Mouse (Mus musculus): ENCODE results near the gene Gm10197. TPM values are rescaled to one million over a fixed set of nuclear protein-coding genes. Genes with fewer than 3 reads are reported as not detected.

Gene Gm10197
- total and polyA plus RNA-seq, 2 experiments from 2014 or later, result not detected

- peak overlapping the region; percentile 93 for H3K4me3 ChIP-seq (ENCODE audit: low read depth, low read length)
- 1% methylated on average over 26 of the region's 29 CpGs for WGBS
These were observed 41.6 kb downstream of the Gm10197 start for GRCm38 (mm10) chr19:53329992-53330381.

GRCm38 (mm10) chr19:53329221-53329991 lies 42.2 kb downstream of the Gm10197 start:
- peaks cover 14% of the 10 kb centered on the region for H3K36me3 ChIP-seq (replicated peaks; ENCODE audit: control insufficient read depth, insufficient read depth, low read length)
- peak overlapping the region; percentile 100 for H3K4me2 ChIP-seq (ENCODE audit: low read depth, low read length)
- H3K4me1 ChIP-seq (ENCODE audit: control insufficient read depth, insufficient read depth), result peaks cover 10% of the 10 kb centered on the region; the same call in 1 of the 2 replicates
- peak overlapping the region; percentile 71 for H3K27ac ChIP-seq (ENCODE audit: low read depth)
- H3K9me3 ChIP-seq (replicated peaks; ENCODE audit: control insufficient read depth, low read length), result no peaks in the 10 kb centered on the region
- peak; percentile 70 for TF ChIP-seq CTCF (IDR thresholded peaks at IDR 0.05; ENCODE audit: low read depth)
- no peak for TF ChIP-seq EP300 (IDR thresholded peaks at IDR 0.05; ENCODE audit: low read depth)
- peak overlapping the region; percentile 93 for H3K4me3 ChIP-seq (ENCODE audit: low read depth, low read length)
- H3K9ac ChIP-seq (replicated peaks; ENCODE audit: low read depth, low read length), result peak overlapping the region; percentile 73
- DNase-seq (ENCODE audit: low spot score) (peak; percentile 90), ATAC-seq (ENCODE audit: insufficient read depth, low read depth) (peak; percentile 84)
- WGBS, result 2% methylated on average over 105 of the region's 106 CpGs
- no peaks in the 10 kb centered on the region for H3K27me3 ChIP-seq (ENCODE audit: control insufficient read depth, insufficient read depth, low read length)

More at GRCm38 (mm10) chr19:53329992-53330381, 41.6 kb downstream of the Gm10197 start:
- H3K4me2 ChIP-seq (ENCODE audit: low read depth, low read length), result peak overlapping the region; percentile 100
- H3K9ac ChIP-seq (replicated peaks; ENCODE audit: low read depth, low read length), result peak overlapping the region; percentile 73
- H3K9me3 ChIP-seq (replicated peaks; ENCODE audit: control insufficient read depth, low read length), result no peaks in the 10 kb centered on the region
- peaks cover 10% of the 10 kb centered on the region; the same call in 1 of the 2 replicates for H3K4me1 ChIP-seq (ENCODE audit: control insufficient read depth, insufficient read depth)
- H3K36me3 ChIP-seq (replicated peaks; ENCODE audit: control insufficient read depth, insufficient read depth, low read length), result peaks cover 14% of the 10 kb centered on the region
- H3K27me3 ChIP-seq (ENCODE audit: control insufficient read depth, insufficient read depth, low read length), result no peaks in the 10 kb centered on the region
- TF ChIP-seq CTCF (IDR thresholded peaks at IDR 0.05; ENCODE audit: low read depth), result no peak
- no peak for TF ChIP-seq EP300 (IDR thresholded peaks at IDR 0.05; ENCODE audit: low read depth)
- peak; percentile 79 for DNase-seq (ENCODE audit: low spot score)
- ATAC-seq (ENCODE audit: insufficient read depth, low read depth), result peak; percentile 50
- peak overlapping the region; percentile 71 for H3K27ac ChIP-seq (ENCODE audit: low read depth)

- peaks cover 10% of the 10 kb centered on the region; the same call in 1 of the 2 replicates for H3K4me1 ChIP-seq (ENCODE audit: control insufficient read depth, insufficient read depth)
- DNase-seq (ENCODE audit: low spot score) (no peak), ATAC-seq (ENCODE audit: insufficient read depth, low read depth) (no peak)
- no peak overlapping the region for H3K4me2 ChIP-seq (ENCODE audit: low read depth, low read length)
- no peak overlapping the region for H3K27ac ChIP-seq (ENCODE audit: low read depth)
- H3K27me3 ChIP-seq (ENCODE audit: control insufficient read depth, insufficient read depth, low read length), result no peaks in the 10 kb centered on the region
- TF ChIP-seq EP300 (IDR thresholded peaks at IDR 0.05; ENCODE audit: low read depth) (no peak), CTCF (IDR thresholded peaks at IDR 0.05; ENCODE audit: low read depth) (no peak)
- H3K4me3 ChIP-seq (ENCODE audit: low read depth, low read length), result no peak overlapping the region
- WGBS, result 62% methylated on average over 9 of the region's 9 CpGs
- no peaks in the 10 kb centered on the region for H3K9me3 ChIP-seq (replicated peaks; ENCODE audit: control insufficient read depth, low read length)
- H3K36me3 ChIP-seq (replicated peaks; ENCODE audit: control insufficient read depth, insufficient read depth, low read length), result peaks cover 6% of the 10 kb centered on the region
- no peak overlapping the region for H3K9ac ChIP-seq (replicated peaks; ENCODE audit: low read depth, low read length)
These were observed 43.5 kb downstream of the Gm10197 start for GRCm38 (mm10) chr19:53328116-53328515.

GRCm38 (mm10) chr19:53325578-53326295 lies 45.8 kb downstream of the Gm10197 start:
- WGBS, result 4% methylated on average over 27 of the region's 27 CpGs
- H3K4me3 ChIP-seq (ENCODE audit: low read depth, low read length), result peak overlapping the region; percentile 51
- no peaks in the 10 kb centered on the region for H3K27me3 ChIP-seq (ENCODE audit: control insufficient read depth, insufficient read depth, low read length)
- H3K27ac ChIP-seq (ENCODE audit: low read depth), result peak overlapping the region; percentile 80
- H3K4me1 ChIP-seq (ENCODE audit: control insufficient read depth, insufficient read depth), result peaks cover 20% of the 10 kb centered on the region
- TF ChIP-seq CTCF (IDR thresholded peaks at IDR 0.05; ENCODE audit: low read depth) (no peak), EP300 (IDR thresholded peaks at IDR 0.05; ENCODE audit: low read depth) (no peak)
- peak; percentile 39 for ATAC-seq (ENCODE audit: insufficient read depth, low read depth)
- peak overlapping the region; percentile 83 for H3K4me2 ChIP-seq (ENCODE audit: low read depth, low read length)
- no peaks in the 10 kb centered on the region for H3K36me3 ChIP-seq (replicated peaks; ENCODE audit: control insufficient read depth, insufficient read depth, low read length)
- H3K9me3 ChIP-seq (replicated peaks; ENCODE audit: control insufficient read depth, low read length), result no peaks in the 10 kb centered on the region
- peak overlapping the region; percentile 72 for H3K9ac ChIP-seq (replicated peaks; ENCODE audit: low read depth, low read length)
- peak; percentile 89 for DNase-seq (ENCODE audit: low spot score)

GRCm38 (mm10) chr19:53324866-53325265 lies 46.7 kb downstream of the Gm10197 start:
- no peak overlapping the region for H3K27ac ChIP-seq (ENCODE audit: low read depth)
- H3K9me3 ChIP-seq (replicated peaks; ENCODE audit: control insufficient read depth, low read length), result no peaks in the 10 kb centered on the region
- H3K4me2 ChIP-seq (ENCODE audit: low read depth, low read length), result peak overlapping the region; percentile 83
- TF ChIP-seq EP300 (IDR thresholded peaks at IDR 0.05; ENCODE audit: low read depth), result no peak
- TF ChIP-seq CTCF (IDR thresholded peaks at IDR 0.05; ENCODE audit: low read depth), result no peak
- 50% methylated on average over 6 of the region's 6 CpGs for WGBS
- ATAC-seq (ENCODE audit: insufficient read depth, low read depth) (no peak), DNase-seq (ENCODE audit: low spot score) (no peak)
- no peaks in the 10 kb centered on the region for H3K27me3 ChIP-seq (ENCODE audit: control insufficient read depth, insufficient read depth, low read length)
- H3K4me1 ChIP-seq (ENCODE audit: control insufficient read depth, insufficient read depth), result peaks cover 26% of the 10 kb centered on the region
- H3K36me3 ChIP-seq (replicated peaks; ENCODE audit: control insufficient read depth, insufficient read depth, low read length), result no peaks in the 10 kb centered on the region
- H3K9ac ChIP-seq (replicated peaks; ENCODE audit: low read depth, low read length), result no peak overlapping the region
- H3K4me3 ChIP-seq (ENCODE audit: low read depth, low read length), result peak overlapping the region; percentile 51; the same call in 1 of the 2 replicates
